Mouse (Mus musculus): ENCODE measurements at regions not wholly inside any gene's neighbourhood (a gene's known extent, or its start where the extent isn't known, plus 50 kb on each side); places are given as distances from the start of the nearest gene placed in this dataset.

- Histone ChIP-seq H3K79me2 (ENCODE audit: control insufficient read depth, insufficient read depth) (no peaks in the 10 kb centered on the region), H3K27me3 (ENCODE audit: control insufficient read depth, insufficient read depth, insufficient read length) (no peaks in the 10 kb centered on the region), H3K79me3 (ENCODE audit: low read depth) (no peaks in the 10 kb centered on the region), H3K36me3 (ENCODE audit: control insufficient read depth, insufficient read depth) (no peaks in the 10 kb centered on the region), H3ac (ENCODE audit: control insufficient read depth, insufficient read length, low read depth) (no peak overlapping the region), H3K4me3 (ENCODE audit: insufficient read depth, poor library complexity, severe bottlenecking) (no peak overlapping the region)
- TF ChIP-seq USF1 (IDR thresholded peaks at IDR 0.05; ENCODE audit: low read depth) (no peak), CEBPB (IDR thresholded peaks at IDR 0.05; ENCODE audit: low read depth) (no peak), FOSL1 (IDR thresholded peaks at IDR 0.05; ENCODE audit: insufficient read depth, low read length, poor library complexity, severe bottlenecking) (no peak), MYOD1 (IDR thresholded peaks at IDR 0.05; ENCODE audit: control insufficient read depth, insufficient read length, low read depth) (no peak), CTCF (IDR thresholded peaks at IDR 0.05; ENCODE audit: control insufficient read depth, insufficient read depth, insufficient read length) (no peak), MYOG (IDR thresholded peaks at IDR 0.05; ENCODE audit: control insufficient read depth, extremely low read depth, insufficient read length) (no peak), MAX (IDR thresholded peaks at IDR 0.05) (no peak)
These were observed 362.4 kb upstream of the Gm38303 start for GRCm38 (mm10) chr3:10697698-10698452.

DNA sequence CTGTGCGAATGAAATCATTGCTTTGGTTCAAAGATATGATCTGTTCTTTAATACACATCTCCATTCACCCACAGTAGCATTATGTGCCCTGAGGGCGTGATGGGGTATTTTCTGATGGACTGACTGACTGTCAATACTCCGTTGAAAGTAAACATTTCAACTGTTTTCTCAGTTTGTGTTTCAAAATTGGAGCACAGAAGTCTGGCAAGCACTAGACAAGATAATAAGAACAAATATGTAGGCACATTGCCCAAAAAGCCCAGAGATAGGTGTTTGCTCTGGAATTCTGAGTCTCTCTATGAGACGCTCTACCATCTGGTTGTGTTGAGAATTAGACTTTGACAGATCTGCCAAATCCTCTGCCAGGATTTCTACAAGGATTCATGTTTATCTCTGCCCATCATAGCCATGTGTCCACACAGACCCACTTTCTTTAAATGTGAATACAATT is 350.0 kb upstream of the Gm38303 start:
- Histone ChIP-seq H3ac (ENCODE audit: control insufficient read depth, insufficient read length, low read depth) (no peak overlapping the region), H3K27me3 (ENCODE audit: control insufficient read depth, insufficient read depth, insufficient read length) (no peaks in the 10 kb centered on the region), H3K36me3 (ENCODE audit: control insufficient read depth, insufficient read depth) (no peaks in the 10 kb centered on the region), H3K79me3 (ENCODE audit: low read depth) (no peaks in the 10 kb centered on the region), H3K4me3 (ENCODE audit: insufficient read depth, poor library complexity, severe bottlenecking) (no peak overlapping the region), H3K79me2 (ENCODE audit: control insufficient read depth, insufficient read depth) (no peaks in the 10 kb centered on the region)
- TF ChIP-seq CEBPB (IDR thresholded peaks at IDR 0.05; ENCODE audit: low read depth) (no peak), FOSL1 (IDR thresholded peaks at IDR 0.05; ENCODE audit: insufficient read depth, low read length, poor library complexity, severe bottlenecking) (no peak), MYOD1 (IDR thresholded peaks at IDR 0.05; ENCODE audit: control insufficient read depth, insufficient read length, low read depth) (no peak), MAX (IDR thresholded peaks at IDR 0.05) (no peak), CTCF (IDR thresholded peaks at IDR 0.05; ENCODE audit: control insufficient read depth, insufficient read depth, insufficient read length) (no peak), MYOG (IDR thresholded peaks at IDR 0.05; ENCODE audit: control insufficient read depth, extremely low read depth, insufficient read length) (no peak), USF1 (IDR thresholded peaks at IDR 0.05; ENCODE audit: low read depth) (no peak)

- Histone ChIP-seq H3ac (ENCODE audit: control insufficient read depth, insufficient read length, low read depth) (no peak overlapping the region), H3K4me3 (ENCODE audit: insufficient read depth, poor library complexity, severe bottlenecking) (no peak overlapping the region), H3K36me3 (ENCODE audit: control insufficient read depth, insufficient read depth) (no peaks in the 10 kb centered on the region), H3K79me3 (ENCODE audit: low read depth) (no peaks in the 10 kb centered on the region), H3K79me2 (ENCODE audit: control insufficient read depth, insufficient read depth) (no peaks in the 10 kb centered on the region), H3K27me3 (ENCODE audit: control insufficient read depth, insufficient read depth, insufficient read length) (no peaks in the 10 kb centered on the region)
- no peak for TF ChIP-seq USF1 (IDR thresholded peaks at IDR 0.05; ENCODE audit: low read depth)
- no peak for TF ChIP-seq MAX (IDR thresholded peaks at IDR 0.05)
- no peak for TF ChIP-seq CEBPB (IDR thresholded peaks at IDR 0.05; ENCODE audit: low read depth)
- TF ChIP-seq MYOG (IDR thresholded peaks at IDR 0.05; ENCODE audit: control insufficient read depth, extremely low read depth, insufficient read length), result no peak
- no peak for TF ChIP-seq MYOD1 (IDR thresholded peaks at IDR 0.05; ENCODE audit: control insufficient read depth, insufficient read length, low read depth)
- peak; percentile 4 for TF ChIP-seq CTCF (IDR thresholded peaks at IDR 0.05; ENCODE audit: control insufficient read depth, insufficient read depth, insufficient read length)
- TF ChIP-seq FOSL1 (IDR thresholded peaks at IDR 0.05; ENCODE audit: insufficient read depth, low read length, poor library complexity, severe bottlenecking), result no peak
These were observed 349.5 kb upstream of the Gm38303 start for GRCm38 (mm10) chr3:10684885-10685500.

DNA sequence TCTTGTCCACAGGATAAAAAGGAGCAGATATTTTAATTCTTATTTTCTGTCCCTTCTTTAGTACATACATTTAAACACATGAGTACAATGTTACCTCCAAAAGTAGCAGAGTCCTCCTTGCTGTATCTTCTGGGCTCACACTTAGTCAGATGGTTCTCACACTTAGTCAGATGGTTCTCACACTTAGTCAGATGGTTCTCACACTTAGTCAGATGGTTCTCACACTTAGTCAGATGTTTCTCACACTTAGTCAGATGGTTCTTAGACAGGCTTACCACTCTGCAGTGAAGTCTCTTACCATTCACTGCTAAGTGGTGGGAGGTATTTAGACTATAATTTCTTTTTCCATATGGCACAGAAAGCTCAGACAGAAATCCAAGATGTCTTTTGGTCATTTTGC is 346.5 kb upstream of the Gm38303 start:
- no peaks in the 10 kb centered on the region for H3K27me3 ChIP-seq (ENCODE audit: control insufficient read depth, insufficient read depth, insufficient read length)
- no peaks in the 10 kb centered on the region for H3K79me3 ChIP-seq (ENCODE audit: low read depth)
- H3K79me2 ChIP-seq (ENCODE audit: control insufficient read depth, insufficient read depth), result no peaks in the 10 kb centered on the region
- H3ac ChIP-seq (ENCODE audit: control insufficient read depth, insufficient read length, low read depth), result no peak overlapping the region
- TF ChIP-seq MAX (IDR thresholded peaks at IDR 0.05) (no peak), MYOD1 (IDR thresholded peaks at IDR 0.05; ENCODE audit: control insufficient read depth, insufficient read length, low read depth) (no peak), FOSL1 (IDR thresholded peaks at IDR 0.05; ENCODE audit: insufficient read depth, low read length, poor library complexity, severe bottlenecking) (no peak), MYOG (IDR thresholded peaks at IDR 0.05; ENCODE audit: control insufficient read depth, extremely low read depth, insufficient read length) (no peak), CTCF (IDR thresholded peaks at IDR 0.05; ENCODE audit: control insufficient read depth, insufficient read depth, insufficient read length) (no peak)
- no peak overlapping the region for H3K4me3 ChIP-seq (ENCODE audit: insufficient read depth, poor library complexity, severe bottlenecking)
- H3K36me3 ChIP-seq (ENCODE audit: control insufficient read depth, insufficient read depth), result no peaks in the 10 kb centered on the region

DNA sequence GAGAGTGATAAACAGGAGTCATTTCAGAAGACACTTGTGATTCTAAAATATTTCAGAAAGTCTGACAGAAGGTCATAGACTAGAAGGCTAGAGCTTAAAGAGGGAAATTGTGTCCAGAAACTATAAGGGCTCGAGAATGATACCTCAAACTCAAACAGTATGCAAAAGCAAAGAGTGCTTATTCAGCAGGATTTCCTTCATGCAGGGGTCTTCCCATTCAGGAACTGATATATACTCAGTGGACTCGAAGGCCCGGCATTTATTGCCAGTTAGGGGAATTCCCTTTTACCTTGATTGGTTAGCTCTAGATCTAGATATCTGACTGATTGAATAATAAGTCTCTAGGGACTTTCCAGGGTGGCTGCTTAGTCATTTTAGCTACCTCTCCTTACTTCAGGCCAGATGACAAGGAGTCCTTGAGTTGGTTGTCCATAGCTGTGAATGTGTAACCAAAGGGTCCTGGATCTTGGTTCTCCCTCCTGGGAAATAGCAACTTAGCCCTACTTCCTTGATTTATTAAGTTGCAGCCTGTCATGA is 312.6 kb upstream of the Gm38303 start:
- Histone ChIP-seq H3K79me3 (ENCODE audit: low read depth) (no peaks in the 10 kb centered on the region), H3K4me3 (ENCODE audit: insufficient read depth, poor library complexity, severe bottlenecking) (no peak overlapping the region), H3K79me2 (ENCODE audit: control insufficient read depth, insufficient read depth) (no peaks in the 10 kb centered on the region), H3ac (ENCODE audit: control insufficient read depth, insufficient read length, low read depth) (no peak overlapping the region), H3K36me3 (ENCODE audit: control insufficient read depth, insufficient read depth) (no peaks in the 10 kb centered on the region), H3K27me3 (ENCODE audit: control insufficient read depth, insufficient read depth, insufficient read length) (no peaks in the 10 kb centered on the region)
- TF ChIP-seq MAX (IDR thresholded peaks at IDR 0.05) (no peak), USF1 (IDR thresholded peaks at IDR 0.05; ENCODE audit: low read depth) (no peak), CTCF (IDR thresholded peaks at IDR 0.05; ENCODE audit: control insufficient read depth, insufficient read depth, insufficient read length) (no peak), CEBPB (IDR thresholded peaks at IDR 0.05; ENCODE audit: low read depth) (no peak), MYOG (IDR thresholded peaks at IDR 0.05; ENCODE audit: control insufficient read depth, extremely low read depth, insufficient read length) (no peak), FOSL1 (IDR thresholded peaks at IDR 0.05; ENCODE audit: insufficient read depth, low read length, poor library complexity, severe bottlenecking) (no peak), MYOD1 (IDR thresholded peaks at IDR 0.05; ENCODE audit: control insufficient read depth, insufficient read length, low read depth) (no peak)
